Mouse (Mus musculus): ENCODE measurements around the gene Dnm3. TPM values are rescaled to one million over a fixed set of nuclear protein-coding genes. Genes with fewer than 3 reads are reported as not detected.

Dnm3 gene
- polyA plus RNA-seq, 1 experiment from 2014 or later, result 94.2 TPM

DNA sequence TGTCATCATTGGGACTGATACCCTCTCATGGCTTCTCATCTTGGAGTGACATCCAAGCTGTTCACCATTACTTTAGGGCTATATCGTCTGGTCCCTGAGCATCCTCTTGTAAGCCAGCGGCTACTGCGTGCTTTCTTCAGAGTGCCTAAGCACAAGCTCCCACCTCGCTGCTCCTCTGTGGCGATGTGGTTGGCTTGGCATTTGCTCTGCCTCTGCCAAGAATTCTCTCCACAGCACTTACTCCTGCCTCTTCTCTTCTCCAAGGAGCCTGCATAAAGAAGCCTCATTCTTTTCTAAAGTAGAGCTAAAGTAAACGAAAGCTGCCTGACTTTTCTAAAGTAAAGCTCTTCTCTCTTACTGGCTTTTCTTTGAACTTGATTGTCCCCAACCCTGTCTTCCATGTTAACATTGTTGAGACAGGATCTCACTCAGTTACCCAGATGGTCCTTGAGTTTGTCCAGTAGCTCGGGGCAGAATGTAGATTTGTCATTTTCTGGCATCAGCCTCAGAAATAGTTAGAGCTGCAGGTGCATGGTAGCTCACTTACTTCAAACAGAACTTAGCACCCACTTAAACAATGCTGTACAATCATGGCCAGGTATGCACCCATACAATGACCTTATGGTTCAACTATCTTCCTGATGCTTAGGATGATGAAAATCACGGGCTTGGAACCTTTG lies 396.0 kb downstream of the Dnm3 start:
- WGBS, result 76% methylated on average over 8 of the region's 8 CpGs
- H3K9ac ChIP-seq (replicated peaks; ENCODE audit: low read depth, low read length), result no peak overlapping the region
- 0 out of 2 replicates have a peak, but pooled peaks cover 9% of the 10 kb centered on the region for H3K4me1 ChIP-seq (ENCODE audit: control insufficient read depth, insufficient read depth, low read length)

DNA sequence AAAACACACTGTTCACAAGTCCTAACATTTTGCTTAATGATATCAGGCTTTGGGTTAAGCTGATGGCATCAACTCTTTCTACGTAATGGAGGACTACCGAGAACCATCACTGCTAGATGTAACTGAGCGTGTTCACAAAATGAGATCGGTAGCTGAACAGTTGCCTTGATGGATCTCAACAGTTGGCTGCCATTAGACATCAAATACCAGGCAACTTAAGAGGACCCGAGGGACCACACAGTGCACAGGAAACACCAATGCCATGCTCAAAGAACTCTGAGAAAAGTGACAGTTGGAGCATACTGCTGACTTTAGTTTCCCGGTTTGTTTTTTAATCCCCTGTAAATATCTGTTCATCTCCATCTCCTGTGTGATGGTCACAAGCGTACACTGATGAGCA lies 397.8 kb downstream of the Dnm3 start:
- Histone ChIP-seq H3K9me3 (ENCODE audit: control insufficient read depth, low read length) (no peaks in the 10 kb centered on the region), H3K4me2 (ENCODE audit: low read depth, low read length) (no peak overlapping the region), H3K4me1 (ENCODE audit: control insufficient read depth, insufficient read depth, low read length) (0 out of 2 replicates have a peak, but pooled peaks cover 9% of the 10 kb centered on the region), H3K9ac (replicated peaks; ENCODE audit: low read depth, low read length) (no peak overlapping the region), H3K36me3 (ENCODE audit: control insufficient read depth, insufficient read depth, low read length) (no peaks in the 10 kb centered on the region), H3K4me3 (ENCODE audit: low read depth, low read length) (no peak overlapping the region), H3K27me3 (ENCODE audit: control insufficient read depth, insufficient read depth, low read length) (no peaks in the 10 kb centered on the region), H3K27ac (ENCODE audit: low read depth, low read length) (no peak overlapping the region)
- ATAC-seq (ENCODE audit: low read depth), result no peak
- WGBS, result 87% methylated on average over 7 of the region's 7 CpGs

More for the DNA sequence above, 396.0 kb downstream of the Dnm3 start:
- H3K9me3 ChIP-seq (ENCODE audit: control insufficient read depth, low read length), result no peaks in the 10 kb centered on the region
- H3K27me3 ChIP-seq (ENCODE audit: control insufficient read depth, insufficient read depth, low read length), result no peaks in the 10 kb centered on the region
- H3K4me2 ChIP-seq (ENCODE audit: low read depth, low read length), result no peak overlapping the region
- no peak overlapping the region for H3K27ac ChIP-seq (ENCODE audit: low read depth, low read length)
- no peak for ATAC-seq (ENCODE audit: low read depth)
- H3K4me3 ChIP-seq (ENCODE audit: low read depth, low read length), result no peak overlapping the region
- H3K36me3 ChIP-seq (ENCODE audit: control insufficient read depth, insufficient read depth, low read length), result no peaks in the 10 kb centered on the region

DNA sequence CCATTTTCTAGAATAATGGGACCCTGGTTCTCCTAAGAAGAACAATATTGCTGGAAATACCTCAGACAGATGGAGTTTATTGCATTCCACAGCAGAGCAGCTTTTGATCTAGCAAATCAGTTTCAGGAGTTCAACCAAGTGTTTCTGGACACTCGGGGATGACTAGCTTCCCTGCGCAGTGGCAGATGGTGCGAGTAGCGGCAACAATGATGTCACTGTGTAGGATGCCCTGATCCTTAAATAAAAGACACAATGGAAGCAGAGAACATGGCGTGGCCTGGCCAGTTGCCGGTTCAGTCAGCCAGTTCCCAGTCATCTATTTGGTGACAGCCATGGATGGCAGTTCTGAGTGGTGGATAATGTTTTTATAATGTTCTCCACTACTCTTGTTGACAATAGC lies 400.4 kb downstream of the Dnm3 start:
- ATAC-seq (ENCODE audit: low read depth), result peak; percentile 54; the same call in 1 of the 2 replicates
- no peaks in the 10 kb centered on the region for H3K36me3 ChIP-seq (ENCODE audit: control insufficient read depth, insufficient read depth, low read length)
- no peak overlapping the region for H3K4me2 ChIP-seq (ENCODE audit: low read depth, low read length)
- no peaks in the 10 kb centered on the region for H3K9me3 ChIP-seq (ENCODE audit: control insufficient read depth, low read length)
- H3K4me1 ChIP-seq (ENCODE audit: control insufficient read depth, insufficient read depth, low read length), result 0 out of 2 replicates have a peak, but pooled peaks cover 9% of the 10 kb centered on the region
- H3K27ac ChIP-seq (ENCODE audit: low read depth, low read length), result 0 out of 2 replicates have a peak overlapping the region, but pooled peaks have one; percentile 44
- no peak overlapping the region for H3K4me3 ChIP-seq (ENCODE audit: low read depth, low read length)
- no peak overlapping the region for H3K9ac ChIP-seq (replicated peaks; ENCODE audit: low read depth, low read length)
- H3K27me3 ChIP-seq (ENCODE audit: control insufficient read depth, insufficient read depth, low read length), result no peaks in the 10 kb centered on the region
- WGBS, result 46% methylated on average over 6 of the region's 6 CpGs

DNA sequence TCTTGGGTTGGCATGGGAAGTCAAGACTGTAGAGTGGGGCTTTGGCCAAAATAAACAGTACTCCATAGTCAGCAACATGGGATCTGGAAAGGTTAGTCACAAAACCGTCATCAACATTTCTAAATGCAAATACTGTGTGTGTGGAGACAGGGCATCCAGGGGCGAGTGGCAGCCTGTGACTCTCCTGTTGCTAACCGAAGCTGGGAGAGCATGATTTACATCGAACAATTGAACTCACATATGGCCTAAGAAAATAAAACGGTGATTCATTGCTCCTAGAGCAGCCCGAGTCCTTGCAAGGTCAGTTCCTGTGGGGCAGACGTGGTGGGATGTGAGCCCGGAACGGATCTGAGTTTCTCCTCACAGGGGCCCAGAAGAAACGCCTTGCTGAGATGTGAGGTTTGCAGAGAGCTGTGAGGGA lies 401.2 kb downstream of the Dnm3 start:
- no peak overlapping the region for H3K4me3 ChIP-seq (ENCODE audit: low read depth, low read length)
- no peak overlapping the region for H3K4me2 ChIP-seq (ENCODE audit: low read depth, low read length)
- H3K9ac ChIP-seq (replicated peaks; ENCODE audit: low read depth, low read length), result no peak overlapping the region
- 30% methylated on average over 10 of the region's 10 CpGs for WGBS
- no peaks in the 10 kb centered on the region for H3K9me3 ChIP-seq (ENCODE audit: control insufficient read depth, low read length)
- H3K27me3 ChIP-seq (ENCODE audit: control insufficient read depth, insufficient read depth, low read length), result no peaks in the 10 kb centered on the region
- no peaks in the 10 kb centered on the region for H3K36me3 ChIP-seq (ENCODE audit: control insufficient read depth, insufficient read depth, low read length)
- ATAC-seq (ENCODE audit: low read depth), result 0 out of 2 replicates have a peak, but pooled peaks have one; percentile 14
- H3K27ac ChIP-seq (ENCODE audit: low read depth, low read length), result no peak overlapping the region
- H3K4me1 ChIP-seq (ENCODE audit: control insufficient read depth, insufficient read depth, low read length), result 0 out of 2 replicates have a peak, but pooled peaks cover 9% of the 10 kb centered on the region

DNA sequence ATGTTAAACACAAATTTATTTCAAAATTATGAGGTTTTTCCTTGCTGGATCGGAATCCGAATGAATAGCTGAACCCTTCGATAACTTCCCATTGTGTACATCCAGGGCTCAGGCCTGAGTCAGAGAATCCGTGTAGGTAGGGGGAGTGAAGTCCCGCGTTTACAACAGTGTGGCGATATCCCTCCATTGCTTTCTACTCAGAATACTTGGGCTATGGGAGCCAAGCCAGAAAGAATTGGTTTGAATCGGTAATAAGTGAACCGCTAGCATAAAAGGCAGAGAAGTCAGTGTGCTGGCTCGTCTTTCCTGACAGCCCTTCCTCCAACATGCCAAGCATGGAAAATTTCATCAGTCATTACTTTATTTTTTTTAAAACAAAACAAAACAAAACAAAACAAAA lies 402.0 kb downstream of the Dnm3 start:
- Histone ChIP-seq H3K4me1 (ENCODE audit: control insufficient read depth, insufficient read depth, low read length) (0 out of 2 replicates have a peak, but pooled peaks cover 9% of the 10 kb centered on the region), H3K27ac (ENCODE audit: low read depth, low read length) (no peak overlapping the region), H3K27me3 (ENCODE audit: control insufficient read depth, insufficient read depth, low read length) (no peaks in the 10 kb centered on the region), H3K4me3 (ENCODE audit: low read depth, low read length) (no peak overlapping the region), H3K9ac (replicated peaks; ENCODE audit: low read depth, low read length) (no peak overlapping the region), H3K36me3 (ENCODE audit: control insufficient read depth, insufficient read depth, low read length) (no peaks in the 10 kb centered on the region), H3K4me2 (ENCODE audit: low read depth, low read length) (no peak overlapping the region), H3K9me3 (ENCODE audit: control insufficient read depth, low read length) (no peaks in the 10 kb centered on the region)
- 65% methylated on average over 10 of the region's 10 CpGs for WGBS
- ATAC-seq (ENCODE audit: low read depth), result no peak

DNA sequence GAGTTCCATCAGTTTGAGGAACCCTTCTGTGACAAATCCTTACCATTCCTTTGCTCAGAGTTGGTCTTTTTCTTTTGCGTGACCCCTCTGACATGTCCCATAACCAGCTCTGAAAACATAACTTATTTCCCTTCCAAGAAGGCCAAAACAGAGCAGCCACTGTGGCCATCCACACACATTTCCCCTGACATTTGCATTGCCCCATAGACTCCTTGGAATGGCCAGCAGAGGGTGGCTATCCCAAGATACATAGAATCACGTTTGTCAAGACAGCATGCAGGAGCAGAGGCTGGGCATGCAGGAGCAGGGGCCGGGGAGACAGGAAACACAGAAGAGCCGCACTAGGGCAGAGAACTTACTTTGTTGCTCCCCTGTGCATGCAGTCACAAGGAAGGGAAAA lies 402.4 kb downstream of the Dnm3 start:
- Histone ChIP-seq H3K27ac (ENCODE audit: low read depth, low read length) (no peak overlapping the region), H3K4me2 (ENCODE audit: low read depth, low read length) (no peak overlapping the region), H3K4me1 (ENCODE audit: control insufficient read depth, insufficient read depth, low read length) (0 out of 2 replicates have a peak, but pooled peaks cover 9% of the 10 kb centered on the region), H3K9me3 (ENCODE audit: control insufficient read depth, low read length) (no peaks in the 10 kb centered on the region), H3K9ac (replicated peaks; ENCODE audit: low read depth, low read length) (no peak overlapping the region), H3K36me3 (ENCODE audit: control insufficient read depth, insufficient read depth, low read length) (no peaks in the 10 kb centered on the region), H3K27me3 (ENCODE audit: control insufficient read depth, insufficient read depth, low read length) (no peaks in the 10 kb centered on the region), H3K4me3 (ENCODE audit: low read depth, low read length) (no peak overlapping the region)
- no peak for ATAC-seq (ENCODE audit: low read depth)
- WGBS, result 67% methylated on average over 4 of the region's 4 CpGs

DNA sequence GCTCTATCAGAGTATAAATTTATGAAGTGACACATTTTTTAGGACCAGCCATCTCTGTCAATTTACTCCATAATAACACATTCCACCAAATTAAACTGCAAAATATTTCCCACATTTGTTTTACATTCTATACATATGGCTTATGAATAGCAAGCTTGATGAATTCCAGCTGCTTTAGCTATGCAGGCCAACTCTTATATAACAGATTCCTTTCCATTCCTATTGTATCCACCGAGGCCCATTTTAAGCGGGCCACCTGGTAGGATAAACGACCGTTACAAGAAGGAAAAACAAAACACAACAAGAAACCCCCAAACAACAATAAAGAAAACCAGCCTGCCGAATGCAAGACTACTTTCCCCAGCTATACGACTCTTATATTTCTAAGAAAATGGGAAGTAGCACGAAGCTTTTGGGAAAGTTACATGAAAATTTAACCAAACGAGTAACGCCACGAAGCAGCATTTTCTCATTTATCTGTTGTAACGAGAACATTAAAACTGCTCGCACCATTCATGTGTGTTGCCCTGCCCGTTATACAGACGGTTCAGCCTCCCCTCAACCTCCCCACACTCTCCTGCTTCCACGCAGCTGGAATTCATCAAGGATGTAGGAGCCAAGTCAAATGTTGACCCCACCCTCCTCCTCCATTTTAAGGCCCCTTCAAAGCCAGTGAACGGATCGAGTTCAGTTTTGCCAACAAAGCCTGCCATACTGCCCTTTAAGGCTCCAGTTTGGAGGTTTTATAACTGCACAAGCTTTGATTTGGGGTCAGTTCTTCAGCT lies 403.0 kb downstream of the Dnm3 start:
- H3K27ac ChIP-seq (ENCODE audit: low read depth, low read length), result no peak overlapping the region
- WGBS, result 69% methylated on average over 17 of the region's 17 CpGs
- no peak overlapping the region for H3K4me2 ChIP-seq (ENCODE audit: low read depth, low read length)
- H3K4me3 ChIP-seq (ENCODE audit: low read depth, low read length), result no peak overlapping the region
- no peak for ATAC-seq (ENCODE audit: low read depth)
- no peaks in the 10 kb centered on the region for H3K9me3 ChIP-seq (ENCODE audit: control insufficient read depth, low read length)
- no peak overlapping the region for H3K9ac ChIP-seq (replicated peaks; ENCODE audit: low read depth, low read length)
- no peaks in the 10 kb centered on the region for H3K36me3 ChIP-seq (ENCODE audit: control insufficient read depth, insufficient read depth, low read length)
- 0 out of 2 replicates have a peak, but pooled peaks cover 9% of the 10 kb centered on the region for H3K4me1 ChIP-seq (ENCODE audit: control insufficient read depth, insufficient read depth, low read length)
- H3K27me3 ChIP-seq (ENCODE audit: control insufficient read depth, insufficient read depth, low read length), result no peaks in the 10 kb centered on the region

DNA sequence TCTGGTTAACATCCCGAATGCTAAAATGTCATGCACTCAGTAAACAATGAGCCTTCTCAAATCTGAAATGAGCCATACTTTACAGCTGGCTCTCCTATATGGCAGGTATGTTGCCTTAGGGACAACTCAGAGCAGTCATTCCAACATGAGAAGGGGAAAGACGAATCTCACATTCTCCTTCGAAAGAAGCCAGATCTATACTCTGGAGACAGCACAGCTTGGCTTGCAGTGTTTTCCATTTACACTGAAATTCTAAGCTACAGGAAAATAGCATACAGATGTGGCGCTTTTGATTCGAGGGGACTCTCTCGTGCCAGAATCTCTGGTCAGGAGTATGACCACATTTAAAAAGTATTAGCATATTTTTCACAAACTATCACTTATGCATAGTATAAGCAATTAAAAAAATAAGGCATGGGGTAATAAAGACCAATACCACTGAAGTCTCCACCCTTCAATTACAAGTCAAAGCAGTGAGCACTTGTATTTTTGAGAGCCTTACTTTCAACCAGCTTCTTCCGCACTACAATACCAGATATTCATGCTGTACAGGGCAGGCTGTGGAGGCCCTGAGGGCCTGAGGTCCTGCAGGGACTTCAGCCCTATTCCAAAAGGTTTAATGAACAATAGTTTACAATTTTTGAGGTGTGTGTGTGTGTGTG lies 404.8 kb downstream of the Dnm3 start:
- no peaks in the 10 kb centered on the region for H3K27me3 ChIP-seq (ENCODE audit: control insufficient read depth, insufficient read depth, low read length)
- no peak overlapping the region for H3K4me3 ChIP-seq (ENCODE audit: low read depth, low read length)

More for the DNA sequence above, 404.8 kb downstream of the Dnm3 start:
- ATAC-seq (ENCODE audit: low read depth), result no peak
- H3K9ac ChIP-seq (replicated peaks; ENCODE audit: low read depth, low read length), result no peak overlapping the region
- WGBS, result 70% methylated on average over 7 of the region's 7 CpGs
- H3K36me3 ChIP-seq (ENCODE audit: control insufficient read depth, insufficient read depth, low read length), result no peaks in the 10 kb centered on the region
- no peak overlapping the region for H3K27ac ChIP-seq (ENCODE audit: low read depth, low read length)
- 0 out of 2 replicates have a peak, but pooled peaks cover 9% of the 10 kb centered on the region for H3K4me1 ChIP-seq (ENCODE audit: control insufficient read depth, insufficient read depth, low read length)
- H3K4me2 ChIP-seq (ENCODE audit: low read depth, low read length), result no peak overlapping the region
- H3K9me3 ChIP-seq (ENCODE audit: control insufficient read depth, low read length), result no peaks in the 10 kb centered on the region
